Mouse (Mus musculus): Measurements from ENCODE around the gene Acsl5.

GRCm38 (mm10) chr19:55222268-55222667, 29.5 kb upstream of the Acsl5 start:
- TF ChIP-seq POLR2A (IDR thresholded peaks at IDR 0.05; ENCODE audit: insufficient read depth, low read depth, low read length): no peak
- TF ChIP-seq EP300 (IDR thresholded peaks at IDR 0.05; ENCODE audit: insufficient read depth, low read depth, low read length): no peak

All from heart, adult 2 months (tissue).